Mouse (Mus musculus) thymus, adult 2 months (tissue): ENCODE data around the gene Il1r1.

ENCODE experiments used
- CTCF ChIP-seq: fragments of 200-500 bp; IDR thresholded peaks from 2 replicates; pipeline ENCODE4 v1.5.1; 2012; ENCODE audit warnings: mild to moderate bottlenecking, control low read depth, low read length, moderate library complexity, borderline replicate concordance; ENCODE audit not compliant: control insufficient read depth, poor library complexity, insufficient read depth; ENCODE audit errors: extremely low read depth
- POLR2A ChIP-seq: fragments of 200-500 bp; IDR thresholded peaks from 2 replicates; pipeline ENCODE4 v1.6.1; 2012; ENCODE audit warnings: mild to moderate bottlenecking, low read length, control low read depth, moderate library complexity; ENCODE audit not compliant: control insufficient read depth, poor library complexity, insufficient read depth; ENCODE audit errors: extremely low read depth

- TF ChIP-seq CTCF, result no peak
- no peak for TF ChIP-seq POLR2A
Observed at GRCm38 (mm10) chr1:40361596-40361995, 136.7 kb downstream of the Il1r1 start.
